Mouse (Mus musculus): ENCODE results near the gene Frmd8.

Gene Frmd8

DNA sequence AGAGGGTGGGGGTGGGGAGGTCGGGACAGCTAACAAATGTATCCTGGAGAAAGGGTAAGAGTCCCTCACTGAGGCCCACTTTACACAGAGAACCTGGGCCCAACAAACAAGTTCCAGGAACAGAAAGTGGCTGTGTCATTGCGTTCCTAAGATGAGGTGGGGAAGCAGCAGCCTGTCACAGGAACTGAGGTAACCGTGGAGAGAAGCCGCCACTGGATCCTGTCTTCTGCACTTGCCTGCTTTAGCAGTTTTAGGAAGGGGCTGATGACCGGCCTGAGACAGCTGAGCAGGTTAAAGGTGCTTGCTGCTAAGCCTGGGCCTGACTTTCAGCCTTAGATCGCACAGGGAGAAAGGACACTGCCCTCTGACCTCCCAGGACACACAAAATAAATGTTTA lies 68.3 kb downstream of the Frmd8 start:
- peak; percentile 79 for DNase-seq (ENCODE audit: low spot score)

DNA sequence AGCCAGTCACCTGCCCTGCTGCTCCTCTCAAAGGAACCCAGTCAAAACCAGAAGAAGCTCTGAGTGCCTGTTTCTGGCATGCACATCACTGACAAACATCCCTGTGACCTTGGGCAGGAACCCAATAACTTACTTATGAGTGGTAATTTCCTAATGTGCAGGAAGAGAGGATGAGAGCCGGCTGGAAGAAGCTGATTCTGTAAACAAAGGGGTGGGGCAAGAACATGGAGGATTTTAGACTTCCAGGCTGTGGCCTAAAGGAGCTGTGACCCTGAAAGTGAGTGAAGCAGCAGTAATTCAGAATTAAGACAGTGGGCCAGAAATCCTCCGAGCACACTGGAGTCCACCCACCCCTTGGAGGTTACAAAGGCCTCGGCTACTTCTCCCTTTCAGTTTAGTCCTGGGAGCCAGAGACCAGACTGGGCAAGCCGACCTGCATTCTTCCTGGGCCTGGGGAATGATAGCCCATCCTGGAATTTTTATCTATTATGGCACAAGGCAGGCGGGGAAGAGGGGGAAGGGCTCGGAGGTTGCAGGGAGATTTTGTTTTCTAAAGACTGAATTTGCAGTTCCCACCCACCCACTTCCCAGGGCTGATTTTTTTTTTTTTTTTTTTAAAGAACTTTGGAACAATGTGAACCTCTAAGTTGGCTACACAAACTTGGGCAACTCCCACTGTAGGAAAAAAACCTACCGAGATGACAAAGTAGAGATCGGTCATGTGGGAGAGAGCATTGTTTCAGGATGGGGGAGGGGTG lies 68.8 kb downstream of the Frmd8 start:
- peak; percentile 79 for DNase-seq (ENCODE audit: low spot score)

DNA sequence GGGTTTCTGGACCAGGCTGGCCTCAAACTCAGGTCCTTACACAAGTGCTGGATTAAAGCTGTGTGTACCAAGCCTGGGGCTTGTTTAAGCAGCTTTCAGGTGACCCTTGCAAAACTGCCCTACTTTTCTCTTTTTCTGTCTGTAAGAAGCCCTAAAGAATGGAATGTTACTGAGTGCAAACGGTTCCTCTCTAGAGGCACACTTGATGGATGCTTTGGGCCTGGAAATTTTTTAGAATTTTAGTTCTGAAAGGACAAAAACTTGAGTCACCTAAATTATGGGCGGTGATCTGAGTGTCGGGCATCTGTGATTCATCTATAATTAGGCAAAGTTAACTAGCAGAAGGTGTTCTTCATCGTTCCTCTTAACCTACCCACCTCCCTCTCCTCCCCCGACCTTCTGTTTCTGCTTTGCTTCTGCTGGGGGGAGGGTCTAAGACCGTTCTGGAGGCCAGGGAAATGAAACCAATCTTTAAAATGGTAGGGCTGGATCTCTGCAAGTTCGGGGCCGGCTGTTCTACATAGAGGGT lies 70.6 kb downstream of the Frmd8 start:
- peak; percentile 42 for DNase-seq (ENCODE audit: low spot score)

DNA sequence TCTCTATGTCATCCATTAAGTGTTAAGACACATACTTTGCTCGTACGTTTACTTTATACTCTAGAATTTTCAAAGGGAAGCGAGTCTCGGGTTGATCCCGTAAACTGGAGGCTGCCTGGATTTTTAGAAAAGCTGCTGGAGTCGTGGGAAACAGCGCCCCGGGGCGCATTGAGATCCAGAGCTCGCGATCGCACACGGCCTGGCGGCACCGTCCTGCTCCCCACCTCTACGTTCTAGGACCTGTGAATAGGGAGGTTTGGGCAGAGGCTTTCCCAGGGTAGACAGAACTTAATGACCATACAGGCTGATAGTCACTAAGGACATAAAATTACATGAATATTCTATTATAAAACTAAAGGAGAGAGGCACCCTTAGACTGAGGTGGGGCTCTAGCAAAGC lies 71.2 kb downstream of the Frmd8 start:
- DNase-seq (ENCODE audit: low spot score): no peak

DNA sequence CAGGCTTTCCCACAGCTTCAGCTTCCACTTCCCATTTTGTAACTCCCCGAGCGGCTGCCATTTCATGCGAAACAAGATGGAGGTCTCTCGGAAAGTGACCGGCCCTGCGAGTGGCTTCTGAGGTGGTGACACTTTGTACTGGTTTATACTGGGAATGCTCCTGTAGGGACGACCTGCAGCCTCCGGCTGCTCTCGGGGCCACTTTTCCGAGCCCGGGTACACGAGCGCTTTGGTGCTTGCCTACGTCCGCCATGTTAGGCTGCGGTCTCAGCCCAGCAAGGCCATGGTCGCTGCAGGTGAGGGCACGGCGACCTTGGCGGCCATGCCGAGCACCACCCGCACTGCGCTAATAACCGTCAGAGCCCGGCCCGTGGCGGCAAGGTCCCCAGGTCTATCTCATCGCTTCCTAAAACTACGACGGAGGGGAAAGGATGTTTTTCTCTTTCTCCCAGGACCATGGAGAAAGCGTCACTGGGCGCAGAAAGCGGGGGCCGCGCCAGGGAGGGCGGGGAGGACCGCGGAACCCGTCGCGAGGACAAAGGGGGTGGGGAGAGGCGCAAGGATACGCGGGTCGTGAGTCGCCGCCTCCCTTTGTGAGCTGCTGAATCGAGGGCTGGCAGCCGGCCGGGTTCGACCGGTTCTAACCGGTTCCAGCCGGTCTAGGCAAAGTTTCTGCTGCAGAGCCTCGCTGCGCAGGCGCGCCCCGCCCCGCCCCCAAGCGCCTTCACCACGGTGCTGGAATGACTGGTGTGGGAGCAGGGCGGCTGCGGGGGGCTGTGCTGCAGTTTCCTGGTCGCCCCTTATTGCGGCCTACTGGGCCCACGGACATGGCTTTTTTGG lies 71.8 kb downstream of the Frmd8 start:
- peak; percentile 99 for DNase-seq (ENCODE audit: low spot score)

DNA sequence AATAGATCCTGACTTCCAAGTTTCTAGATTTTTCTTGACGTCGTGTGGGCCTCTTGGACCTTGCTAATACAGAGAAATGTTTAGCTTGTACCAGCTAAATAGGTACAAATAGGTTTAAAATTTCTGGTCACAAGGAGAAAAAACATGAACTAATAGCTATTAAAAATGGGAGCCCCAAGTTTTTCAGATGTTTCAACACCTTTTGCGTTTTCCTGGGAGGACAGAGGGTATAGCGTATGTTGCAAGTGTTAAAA lies 72.4 kb downstream of the Frmd8 start:
- no peak for DNase-seq (ENCODE audit: low spot score)

DNA sequence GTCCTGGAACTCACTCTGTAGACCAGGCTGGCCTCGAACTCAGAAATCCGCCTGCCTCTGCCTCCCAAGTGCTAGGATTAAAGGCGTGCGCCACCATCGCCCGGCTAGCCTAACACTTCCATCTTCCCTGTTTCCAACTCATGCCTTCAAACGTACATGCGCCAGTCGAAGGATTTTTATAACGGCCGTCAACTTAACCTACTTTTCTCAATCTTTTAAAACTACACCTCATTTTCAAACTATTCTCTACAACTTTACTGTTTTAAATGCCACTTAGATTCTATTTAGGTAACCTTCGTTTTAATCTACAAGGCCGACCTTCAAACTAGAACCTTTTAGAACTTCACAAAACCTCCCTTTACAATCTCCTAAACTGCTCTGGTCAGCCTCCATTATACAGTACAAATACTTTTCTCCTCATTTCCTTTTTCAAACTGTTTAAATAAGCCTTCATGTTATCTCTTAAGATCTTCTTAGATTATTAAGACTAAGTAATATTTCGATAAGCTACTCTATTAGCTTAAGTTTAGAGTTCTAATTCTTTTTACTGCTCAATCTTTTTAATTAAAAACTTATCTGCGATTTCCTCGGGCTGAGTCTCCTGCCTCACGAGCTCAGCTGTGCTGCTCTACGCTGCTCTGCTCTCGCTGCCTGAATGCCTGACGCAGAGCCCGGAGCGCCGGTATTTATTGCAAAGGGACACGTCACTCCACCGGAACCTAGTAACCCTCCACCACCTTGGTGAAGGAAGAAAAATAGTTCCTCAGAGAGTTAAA lies 72.9 kb downstream of the Frmd8 start:
- DNase-seq (ENCODE audit: low spot score): peak; percentile 92

DNA sequence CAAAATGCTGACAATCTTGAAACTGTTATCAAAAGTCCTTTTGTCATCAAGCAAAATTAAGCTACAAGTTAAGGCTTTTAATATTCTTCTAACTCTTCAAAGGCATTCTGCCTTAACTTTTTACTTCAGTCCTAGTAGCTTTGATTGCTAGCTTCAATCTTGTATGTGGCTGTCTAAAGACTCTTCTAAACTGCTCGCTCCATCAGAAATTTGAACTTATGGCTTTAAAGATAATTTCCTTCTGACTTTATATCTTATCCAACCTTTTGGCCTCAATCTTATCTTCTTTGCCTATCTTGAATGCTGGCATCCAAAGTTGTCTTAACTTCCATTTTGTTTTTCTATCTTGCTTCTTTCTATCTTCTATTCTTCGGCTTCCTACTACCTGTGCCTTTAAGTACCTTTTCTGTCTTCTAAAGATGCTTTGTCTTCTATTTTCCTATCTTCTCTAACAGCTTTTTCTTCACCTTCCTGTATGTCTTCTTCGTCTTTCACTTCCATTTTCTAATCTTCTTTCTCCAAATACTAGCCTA lies 73.6 kb downstream of the Frmd8 start:
- no peak for DNase-seq (ENCODE audit: low spot score)

DNA sequence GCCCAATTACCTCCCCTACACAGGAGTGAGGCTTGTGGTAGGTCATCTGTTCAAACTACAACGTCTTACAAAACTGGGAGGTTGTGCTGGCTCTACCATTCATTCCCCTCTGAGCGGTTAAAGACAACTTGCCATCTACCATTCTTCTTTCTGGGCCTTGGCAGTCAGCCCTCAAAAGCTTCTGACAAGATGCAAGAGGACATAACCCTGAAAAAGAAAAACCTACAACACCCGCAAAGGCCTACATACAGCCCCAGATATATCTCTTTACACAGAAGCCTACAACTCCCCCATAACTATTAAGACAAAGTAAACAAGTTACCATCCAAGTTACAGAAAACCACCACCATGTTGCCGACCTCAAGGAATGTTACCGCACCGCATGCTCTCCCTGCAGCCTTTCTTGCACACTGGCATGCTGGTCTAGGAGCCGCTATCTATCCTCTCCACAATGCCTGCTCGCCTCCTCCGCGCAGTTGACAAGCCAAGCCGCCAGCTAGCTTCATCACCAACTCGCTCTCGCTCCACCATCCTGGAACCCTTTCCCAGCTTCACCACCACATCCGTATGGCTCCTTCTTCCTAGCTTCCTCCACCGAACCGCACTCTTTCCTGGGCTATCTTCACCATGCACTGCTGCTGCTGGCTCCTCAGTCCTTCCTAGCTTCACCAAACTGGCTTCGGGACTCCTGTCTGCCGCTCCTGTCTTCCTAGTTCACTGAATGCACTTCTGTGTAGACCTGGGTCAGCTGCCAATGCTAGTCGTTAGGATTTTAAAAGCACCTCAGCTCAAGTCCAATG lies 74.2 kb downstream of the Frmd8 start:
- DNase-seq (ENCODE audit: low spot score): peak; percentile 57

DNA sequence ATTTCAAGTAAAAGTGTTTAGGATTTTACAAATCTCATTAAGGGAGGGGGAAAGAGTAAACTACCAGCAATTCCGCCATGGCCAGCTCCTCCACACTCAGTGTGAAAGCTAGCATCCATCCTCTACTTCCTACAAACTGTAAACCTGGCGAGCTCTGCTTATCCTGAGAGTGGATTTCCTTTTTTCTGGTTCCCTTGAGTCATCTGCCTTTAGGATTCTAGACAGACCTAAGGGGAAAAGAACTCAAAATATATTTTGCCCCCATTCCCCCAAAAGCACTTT lies 74.8 kb downstream of the Frmd8 start:
- DNase-seq (ENCODE audit: low spot score): no peak
